Mouse (Mus musculus) embryonic facial prominence, embryonic 15.5 days (tissue): ENCODE data around the gene Tchp. TPM values are rescaled to one million over a fixed set of nuclear protein-coding genes. Genes with fewer than 3 reads are reported as not detected.

ENCODE experiments used
- ATAC-seq: fragments of 200-750 bp; cut with Nextera tagmentation; 2 replicates; pipeline ENCODE4 v1.8.0; 2017; ENCODE audit warnings: low read depth, moderate TSS enrichment; ENCODE audit not compliant: insufficient number of reproducible peaks, low FRiP score, low TSS enrichment
- H3K27ac ChIP-seq: fragments of 300-500 bp; sonication (generic); replicated peaks from 2 replicates; pipeline ENCODE4 v1.5.1; 2015; ENCODE audit warnings: mild to moderate bottlenecking, inconsistent platforms
- H3K27me3 ChIP-seq: fragments of 300-500 bp; sonication (generic); 2 replicates; pipeline ENCODE4 v1.6.1; 2015; ENCODE audit warnings: inconsistent platforms
- H3K36me3 ChIP-seq: fragments of 300-500 bp; sonication (generic); 2 replicates; pipeline ENCODE4 v1.6.1; 2015; ENCODE audit warnings: mild to moderate bottlenecking, inconsistent platforms
- H3K4me1 ChIP-seq: fragments of 300-500 bp; sonication (generic); 2 replicates; pipeline ENCODE4 v1.6.1; 2015; ENCODE audit warnings: inconsistent platforms
- H3K4me2 ChIP-seq: fragments of 300-500 bp; sonication (generic); replicated peaks from 2 replicates; pipeline ENCODE4 v1.6.1; 2015; ENCODE audit warnings: mild to moderate bottlenecking, inconsistent platforms
- H3K4me3 ChIP-seq: fragments of 300-500 bp; sonication (generic); replicated peaks from 2 replicates; pipeline ENCODE4 v1.5.1; 2015; ENCODE audit warnings: mild to moderate bottlenecking, inconsistent platforms
- H3K9ac ChIP-seq: fragments of 300-500 bp; sonication (generic); 2 replicates; pipeline ENCODE4 v1.6.1; 2015; ENCODE audit warnings: inconsistent platforms
- H3K9me3 ChIP-seq: fragments of 300-500 bp; sonication (generic); replicated peaks from 2 replicates; pipeline ENCODE4 v1.6.1; 2016; ENCODE audit warnings: inconsistent platforms
- WGBS: fragments of 180-500 bp; shearing (Covaris S2); methylation state at CpG from one replicate; pipeline ENCODE4 v1.1.7; 2015; 5-methylcytosine and 5-hydroxymethylcytosine counted together
- polyA plus RNA-seq: library from polyadenylated mRNA; unstranded; fragments of >200 nt; fragmentation: Nextera tagmentation; extraction: Ambion mirVana; gene quantifications from 2 replicates; pipeline ENCODE4 v1.2.1, GENCODE M21; 2015

Tchp gene
- polyA plus RNA-seq, 1 experiment from 2014 or later = 17.4 TPM

GRCm38 (mm10) chr5:114720784-114721183 is 13.2 kb downstream of the Tchp start:
- Histone ChIP-seq H3K4me3 (no peak overlapping the region), H3K4me1 (no peaks in the 10 kb centered on the region), H3K9me3 (no peaks in the 10 kb centered on the region), H3K27me3 (no peaks in the 10 kb centered on the region), H3K9ac (no peak overlapping the region), H3K4me2 (no peak overlapping the region), H3K36me3 (peaks cover 76% of the 10 kb centered on the region), H3K27ac (no peak overlapping the region)
- ATAC-seq = no peak
- 94% methylated on average over 11 of the region's 11 CpGs for WGBS

GRCm38 (mm10) chr5:114721969-114722368 is 14.4 kb downstream of the Tchp start:
- H3K4me1 ChIP-seq = no peaks in the 10 kb centered on the region
- no peak overlapping the region for H3K9ac ChIP-seq
- 91% methylated on average over 10 of the region's 10 CpGs for WGBS
- no peak overlapping the region for H3K4me3 ChIP-seq
- H3K27me3 ChIP-seq = no peaks in the 10 kb centered on the region
- no peaks in the 10 kb centered on the region for H3K9me3 ChIP-seq
- peaks cover 65% of the 10 kb centered on the region for H3K36me3 ChIP-seq
- H3K27ac ChIP-seq = no peak overlapping the region
- ATAC-seq = no peak
- H3K4me2 ChIP-seq = no peak overlapping the region

GRCm38 (mm10) chr5:114722846-114723245 is 15.3 kb downstream of the Tchp start:
- ATAC-seq = no peak
- Histone ChIP-seq H3K36me3 (peaks cover 65% of the 10 kb centered on the region), H3K9ac (no peak overlapping the region), H3K4me3 (no peak overlapping the region), H3K4me2 (no peak overlapping the region), H3K4me1 (no peaks in the 10 kb centered on the region), H3K27ac (no peak overlapping the region), H3K27me3 (no peaks in the 10 kb centered on the region), H3K9me3 (no peaks in the 10 kb centered on the region)
- WGBS = 89% methylated on average over 13 of the region's 13 CpGs

- WGBS = 85% methylated on average over 10 of the region's 10 CpGs
- Histone ChIP-seq H3K4me2 (no peak overlapping the region), H3K27me3 (no peaks in the 10 kb centered on the region), H3K9me3 (no peaks in the 10 kb centered on the region), H3K4me1 (no peaks in the 10 kb centered on the region), H3K9ac (no peak overlapping the region), H3K36me3 (peaks cover 69% of the 10 kb centered on the region), H3K4me3 (no peak overlapping the region), H3K27ac (no peak overlapping the region)
- no peak for ATAC-seq
These were observed 20.6 kb downstream of the Tchp start for GRCm38 (mm10) chr5:114728160-114728559.

GRCm38 (mm10) chr5:114730129-114730528 is 22.6 kb downstream of the Tchp start:
- Histone ChIP-seq H3K9ac (no peak overlapping the region), H3K4me3 (no peak overlapping the region), H3K27ac (no peak overlapping the region), H3K27me3 (no peaks in the 10 kb centered on the region), H3K4me2 (no peak overlapping the region), H3K9me3 (no peaks in the 10 kb centered on the region), H3K36me3 (peaks cover 72% of the 10 kb centered on the region), H3K4me1 (no peaks in the 10 kb centered on the region)
- WGBS = 46% methylated on average over 10 of the region's 10 CpGs
- no peak for ATAC-seq

- 72% methylated on average over 6 of the region's 6 CpGs for WGBS
- Histone ChIP-seq H3K4me3 (no peak overlapping the region), H3K9me3 (no peaks in the 10 kb centered on the region), H3K27me3 (no peaks in the 10 kb centered on the region), H3K4me2 (no peak overlapping the region), H3K36me3 (peaks cover 81% of the 10 kb centered on the region), H3K27ac (no peak overlapping the region), H3K4me1 (no peaks in the 10 kb centered on the region), H3K9ac (no peak overlapping the region)
- ATAC-seq = no peak
These were observed 23.9 kb downstream of the Tchp start for GRCm38 (mm10) chr5:114731498-114731897.

GRCm38 (mm10) chr5:114731969-114732368 is 24.4 kb downstream of the Tchp start:
- Histone ChIP-seq H3K9me3 (no peaks in the 10 kb centered on the region), H3K4me1 (no peaks in the 10 kb centered on the region), H3K4me2 (no peak overlapping the region), H3K4me3 (no peak overlapping the region), H3K36me3 (peaks cover 86% of the 10 kb centered on the region), H3K27me3 (no peaks in the 10 kb centered on the region), H3K9ac (no peak overlapping the region), H3K27ac (no peak overlapping the region)
- ATAC-seq = no peak
- WGBS = 84% methylated on average over 15 of the region's 15 CpGs

GRCm38 (mm10) chr5:114733606-114734005 is 26.0 kb downstream of the Tchp start:
- Histone ChIP-seq H3K36me3 (peaks cover 87% of the 10 kb centered on the region), H3K9ac (no peak overlapping the region), H3K27ac (no peak overlapping the region), H3K9me3 (no peaks in the 10 kb centered on the region), H3K4me2 (no peak overlapping the region), H3K4me1 (no peaks in the 10 kb centered on the region), H3K4me3 (no peak overlapping the region), H3K27me3 (no peaks in the 10 kb centered on the region)
- 93% methylated on average over 15 of the region's 15 CpGs for WGBS
- no peak for ATAC-seq

GRCm38 (mm10) chr5:114737090-114737887 is 29.7 kb downstream of the Tchp start:
- Histone ChIP-seq H3K9me3 (no peaks in the 10 kb centered on the region), H3K27ac (no peak overlapping the region), H3K4me3 (no peak overlapping the region), H3K36me3 (peaks cover 78% of the 10 kb centered on the region), H3K4me2 (no peak overlapping the region), H3K27me3 (no peaks in the 10 kb centered on the region), H3K9ac (no peak overlapping the region), H3K4me1 (0 out of 2 replicates have a peak, but pooled peaks cover 7% of the 10 kb centered on the region)
- 80% methylated on average over 21 of the region's 21 CpGs for WGBS
- 0 out of 2 replicates have a peak, but pooled peaks have one; percentile 19 for ATAC-seq

- Histone ChIP-seq H3K4me2 (no peak overlapping the region), H3K27me3 (no peaks in the 10 kb centered on the region), H3K4me3 (no peak overlapping the region), H3K27ac (peak overlapping the region; percentile 8; the same call in 1 of the 2 replicates), H3K4me1 (0 out of 2 replicates have a peak, but pooled peaks cover 7% of the 10 kb centered on the region), H3K36me3 (peaks cover 79% of the 10 kb centered on the region), H3K9ac (no peak overlapping the region), H3K9me3 (no peaks in the 10 kb centered on the region)
- WGBS = 73% methylated on average over 12 of the region's 12 CpGs
- peak; percentile 29; the same call in 1 of the 2 replicates for ATAC-seq
These were observed 31.2 kb downstream of the Tchp start for GRCm38 (mm10) chr5:114738707-114739241.

- no peaks in the 10 kb centered on the region for H3K9me3 ChIP-seq
- H3K27me3 ChIP-seq = no peaks in the 10 kb centered on the region
- peaks cover 89% of the 10 kb centered on the region for H3K36me3 ChIP-seq
- no peak overlapping the region for H3K4me3 ChIP-seq
- no peak overlapping the region for H3K4me2 ChIP-seq
- no peak overlapping the region for H3K9ac ChIP-seq
- 0 out of 2 replicates have a peak, but pooled peaks cover 7% of the 10 kb centered on the region for H3K4me1 ChIP-seq
- H3K27ac ChIP-seq = peak overlapping the region; percentile 22; the same call in 1 of the 2 replicates
- ATAC-seq = peak; percentile 48; the same call in 1 of the 2 replicates
- 47% methylated on average over 4 of the region's 4 CpGs for WGBS
These were observed 33.0 kb downstream of the Tchp start for GRCm38 (mm10) chr5:114740595-114740994.
